Mouse (Mus musculus): ENCODE results near the gene Gbe1. TPM values are rescaled to one million over a fixed set of nuclear protein-coding genes. Genes with fewer than 3 reads are reported as not detected.

Gene Gbe1
- polyA plus RNA-seq, 1 experiment from 2014 or later, result 20.0 TPM

- no peaks in the 10 kb centered on the region for H3K4me1 ChIP-seq (ENCODE audit: insufficient read depth, low read depth, low read length)
- no peak for ATAC-seq
- no peak overlapping the region for H3K9ac ChIP-seq (replicated peaks; ENCODE audit: low read depth)
- no peak for DNase-seq (ENCODE audit: low spot score)
- no peaks in the 10 kb centered on the region for H3K36me3 ChIP-seq (ENCODE audit: insufficient read depth, low read length)
- TF ChIP-seq EP300 (IDR thresholded peaks at IDR 0.05), result no peak
- no peak for TF ChIP-seq CTCF (IDR thresholded peaks at IDR 0.05)
- H3K27ac ChIP-seq (ENCODE audit: low read length), result no peak overlapping the region
- no peak overlapping the region for H3K4me3 ChIP-seq (ENCODE audit: low read depth, low read length)
- H3K4me2 ChIP-seq (replicated peaks; ENCODE audit: low read depth, low read length), result no peak overlapping the region
- no peaks in the 10 kb centered on the region for H3K9me3 ChIP-seq (ENCODE audit: low read length)
- no peaks in the 10 kb centered on the region for H3K27me3 ChIP-seq (replicated peaks; ENCODE audit: insufficient read depth, low read length)
- WGBS, result 55% methylated on average over 3 of the region's 3 CpGs
Observed at GRCm38 (mm10) chr16:70475583-70475982, 161.8 kb downstream of the Gbe1 start.

DNA sequence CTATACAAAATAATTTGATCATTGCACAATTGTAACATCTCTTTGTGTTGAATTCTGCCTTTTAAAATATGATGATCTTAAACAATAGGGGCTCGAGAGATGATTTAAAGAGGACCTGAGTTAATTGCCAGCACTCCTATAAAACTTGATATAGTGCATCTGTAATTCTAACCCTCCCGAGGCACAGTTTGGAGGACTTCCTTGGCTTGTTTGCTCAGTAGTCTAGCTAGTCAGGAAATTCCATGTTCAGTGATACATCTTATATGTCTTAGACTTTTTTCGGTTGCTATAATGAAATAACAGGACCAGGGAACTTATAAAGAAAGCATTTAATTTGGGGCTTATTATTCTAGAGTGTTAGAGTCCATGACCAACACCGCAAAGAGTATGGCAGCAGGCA, 162.4 kb downstream of the Gbe1 start:
- Histone ChIP-seq H3K4me2 (replicated peaks; ENCODE audit: low read depth, low read length) (no peak overlapping the region), H3K36me3 (ENCODE audit: insufficient read depth, low read length) (no peaks in the 10 kb centered on the region), H3K4me1 (ENCODE audit: insufficient read depth, low read depth, low read length) (no peaks in the 10 kb centered on the region), H3K27ac (ENCODE audit: low read length) (no peak overlapping the region), H3K27me3 (replicated peaks; ENCODE audit: insufficient read depth, low read length) (no peaks in the 10 kb centered on the region), H3K9ac (replicated peaks; ENCODE audit: low read depth) (no peak overlapping the region), H3K9me3 (ENCODE audit: low read length) (no peaks in the 10 kb centered on the region), H3K4me3 (ENCODE audit: low read depth, low read length) (no peak overlapping the region)
- TF ChIP-seq EP300 (IDR thresholded peaks at IDR 0.05) (no peak), CTCF (IDR thresholded peaks at IDR 0.05) (no peak)
- ATAC-seq (no peak), DNase-seq (ENCODE audit: low spot score) (no peak)
- whole genome bisulfite sequencing, result 77% methylated on average over 4 of the region's 4 CpGs

- WGBS, result 70% methylated on average over 3 of the region's 3 CpGs
Observed at GRCm38 (mm10) chr16:70480494-70480893, 166.7 kb downstream of the Gbe1 start.

DNA sequence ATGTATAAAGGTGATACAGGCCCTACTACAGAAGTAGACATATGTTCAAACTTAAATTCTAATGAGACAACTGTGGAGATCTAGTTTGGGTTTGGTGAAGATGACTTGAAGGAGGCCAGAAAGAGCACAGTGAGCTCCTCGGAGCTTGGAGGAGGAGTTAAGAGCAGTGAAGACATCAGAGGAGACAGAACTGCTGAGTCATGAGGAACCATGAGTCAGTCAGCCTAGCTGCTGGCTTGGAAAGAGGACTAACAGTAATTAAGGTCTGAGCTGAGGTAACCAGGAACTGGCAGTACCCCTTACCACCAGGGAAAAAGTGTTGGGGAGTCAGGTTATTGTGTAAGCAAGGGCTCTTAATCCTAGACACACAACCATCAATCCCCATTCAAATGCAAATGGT, 192.7 kb downstream of the Gbe1 start:
- Histone ChIP-seq H3K27me3 (replicated peaks; ENCODE audit: insufficient read depth, low read length) (no peaks in the 10 kb centered on the region), H3K36me3 (ENCODE audit: insufficient read depth, low read length) (0 out of 2 replicates have a peak, but pooled peaks cover 3% of the 10 kb centered on the region), H3K9ac (replicated peaks; ENCODE audit: low read depth) (no peak overlapping the region), H3K27ac (ENCODE audit: low read length) (no peak overlapping the region), H3K9me3 (ENCODE audit: low read length) (no peaks in the 10 kb centered on the region), H3K4me2 (replicated peaks; ENCODE audit: low read depth, low read length) (no peak overlapping the region), H3K4me3 (ENCODE audit: low read depth, low read length) (no peak overlapping the region), H3K4me1 (ENCODE audit: insufficient read depth, low read depth, low read length) (no peaks in the 10 kb centered on the region)
- WGBS, result 59% methylated on average over 1 of the region's 1 CpGs
- DNase-seq (ENCODE audit: low spot score) (no peak), ATAC-seq (no peak)
- TF ChIP-seq CTCF (IDR thresholded peaks at IDR 0.05) (no peak), EP300 (IDR thresholded peaks at IDR 0.05) (no peak)

More at GRCm38 (mm10) chr16:70480494-70480893, 166.7 kb downstream of the Gbe1 start:
- Histone ChIP-seq H3K4me1 (ENCODE audit: insufficient read depth, low read depth, low read length) (no peaks in the 10 kb centered on the region), H3K27ac (ENCODE audit: low read length) (no peak overlapping the region), H3K36me3 (ENCODE audit: insufficient read depth, low read length) (no peaks in the 10 kb centered on the region), H3K4me3 (ENCODE audit: low read depth, low read length) (no peak overlapping the region), H3K4me2 (replicated peaks; ENCODE audit: low read depth, low read length) (no peak overlapping the region), H3K9me3 (ENCODE audit: low read length) (no peaks in the 10 kb centered on the region), H3K9ac (replicated peaks; ENCODE audit: low read depth) (no peak overlapping the region), H3K27me3 (replicated peaks; ENCODE audit: insufficient read depth, low read length) (no peaks in the 10 kb centered on the region)
- no peak for ATAC-seq
- TF ChIP-seq EP300 (IDR thresholded peaks at IDR 0.05), result no peak
- TF ChIP-seq CTCF (IDR thresholded peaks at IDR 0.05), result no peak
- DNase-seq (ENCODE audit: low spot score), result no peak

- Histone ChIP-seq H3K9me3 (ENCODE audit: low read length) (no peaks in the 10 kb centered on the region), H3K36me3 (ENCODE audit: insufficient read depth, low read length) (0 out of 2 replicates have a peak, but pooled peaks cover 3% of the 10 kb centered on the region), H3K4me2 (replicated peaks; ENCODE audit: low read depth, low read length) (no peak overlapping the region), H3K27ac (ENCODE audit: low read length) (no peak overlapping the region), H3K4me1 (ENCODE audit: insufficient read depth, low read depth, low read length) (no peaks in the 10 kb centered on the region), H3K27me3 (replicated peaks; ENCODE audit: insufficient read depth, low read length) (no peaks in the 10 kb centered on the region), H3K4me3 (ENCODE audit: low read depth, low read length) (no peak overlapping the region), H3K9ac (replicated peaks; ENCODE audit: low read depth) (no peak overlapping the region)
- TF ChIP-seq EP300 (IDR thresholded peaks at IDR 0.05), result no peak
- ATAC-seq (no peak), DNase-seq (ENCODE audit: low spot score) (no peak)
- WGBS, result 84% methylated on average over 3 of the region's 3 CpGs
Observed at GRCm38 (mm10) chr16:70510938-70511337, 197.2 kb downstream of the Gbe1 start.

DNA sequence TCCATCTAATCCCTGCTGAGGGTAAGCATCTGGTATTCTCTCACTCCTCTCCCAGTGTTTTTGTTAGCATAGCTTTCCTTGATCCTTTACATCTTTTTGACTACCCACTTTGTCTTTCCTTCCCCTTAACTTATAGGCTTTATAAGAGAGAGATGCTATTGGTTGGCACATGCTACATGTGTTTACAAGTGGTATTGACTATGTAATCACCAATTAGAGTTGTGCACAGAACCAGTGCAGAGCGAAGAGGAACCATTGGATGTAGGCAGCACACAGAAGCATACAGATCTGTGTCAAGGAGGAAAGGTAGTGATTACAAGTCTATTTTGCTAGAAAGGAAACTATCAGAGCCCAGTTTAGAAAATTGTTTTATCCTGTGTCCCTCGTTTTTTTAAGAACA, 209.1 kb downstream of the Gbe1 start:
- Histone ChIP-seq H3K27me3 (replicated peaks; ENCODE audit: insufficient read depth, low read length) (no peaks in the 10 kb centered on the region), H3K4me1 (ENCODE audit: insufficient read depth, low read depth, low read length) (no peaks in the 10 kb centered on the region), H3K9ac (replicated peaks; ENCODE audit: low read depth) (no peak overlapping the region), H3K9me3 (ENCODE audit: low read length) (no peaks in the 10 kb centered on the region), H3K4me2 (replicated peaks; ENCODE audit: low read depth, low read length) (no peak overlapping the region), H3K4me3 (ENCODE audit: low read depth, low read length) (no peak overlapping the region), H3K27ac (ENCODE audit: low read length) (no peak overlapping the region), H3K36me3 (ENCODE audit: insufficient read depth, low read length) (no peaks in the 10 kb centered on the region)
- DNase-seq (ENCODE audit: low spot score) (no peak), ATAC-seq (no peak)
- 85% methylated on average over 2 of the region's 2 CpGs for WGBS
- TF ChIP-seq CTCF (IDR thresholded peaks at IDR 0.05), result no peak
- no peak for TF ChIP-seq EP300 (IDR thresholded peaks at IDR 0.05)

DNA sequence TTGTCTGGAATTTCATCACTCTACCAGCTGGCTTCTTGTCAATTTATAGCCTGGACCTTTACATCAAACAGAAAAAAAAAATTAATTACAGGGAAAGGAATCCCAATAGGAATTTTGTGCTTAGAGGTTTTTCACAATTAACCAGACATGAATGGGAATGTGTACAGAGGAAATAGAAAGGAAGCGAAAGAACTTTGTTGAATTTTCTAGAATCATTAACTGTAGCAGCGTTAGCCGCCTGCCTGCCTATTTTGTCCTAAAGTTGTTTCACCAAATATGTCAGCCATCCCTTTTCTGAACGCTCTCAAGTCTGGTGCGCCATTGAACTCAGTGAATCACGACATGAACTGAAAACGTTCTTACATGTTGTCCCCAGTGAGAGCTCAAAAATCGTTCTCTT, 209.8 kb downstream of the Gbe1 start:
- H3K9me3 ChIP-seq (ENCODE audit: low read length), result no peaks in the 10 kb centered on the region
- no peak for DNase-seq (ENCODE audit: low spot score)
- no peak overlapping the region for H3K4me3 ChIP-seq (ENCODE audit: low read depth, low read length)
- H3K9ac ChIP-seq (replicated peaks; ENCODE audit: low read depth), result no peak overlapping the region
- no peaks in the 10 kb centered on the region for H3K27me3 ChIP-seq (replicated peaks; ENCODE audit: insufficient read depth, low read length)
- H3K27ac ChIP-seq (ENCODE audit: low read length), result no peak overlapping the region
- no peak for ATAC-seq
- no peaks in the 10 kb centered on the region for H3K4me1 ChIP-seq (ENCODE audit: insufficient read depth, low read depth, low read length)
- WGBS, result 83% methylated on average over 8 of the region's 8 CpGs
- H3K4me2 ChIP-seq (replicated peaks; ENCODE audit: low read depth, low read length), result no peak overlapping the region
- TF ChIP-seq CTCF (IDR thresholded peaks at IDR 0.05), result no peak
- no peak for TF ChIP-seq EP300 (IDR thresholded peaks at IDR 0.05)
- H3K36me3 ChIP-seq (ENCODE audit: insufficient read depth, low read length), result no peaks in the 10 kb centered on the region
